8 mouse cellular contexts compared by ENCODE assay signal in genomic region chr9:72532381-72533088, GRCm38 (mm10). TPM values are rescaled to one million over a fixed set of nuclear protein-coding genes. Genes with fewer than 3 reads are reported as not detected.
DNase-seq lines count a peak whose midpoint lies in the region; ATAC-seq and TF ChIP-seq lines count a peak whose summit lies in the region.

No protein-coding gene starts in this region.

- peaks cover 30% of the 10 kb centered on the region for H3K79me2 ChIP-seq in CH12.LX (replicated peaks; ENCODE audit: control insufficient read depth, extremely low read depth, insufficient read depth, poor library complexity, severe bottlenecking)

- H3K4me2 ChIP-seq in CH12.LX (ENCODE audit: insufficient read depth, low read depth, poor library complexity, severe bottlenecking): peak overlapping the region; percentile 25; the same call in 1 of the 2 replicates
- H3K4me2 ChIP-seq in forebrain, embryonic 12.5 days: peak overlapping the region; percentile 64
- peak overlapping the region; percentile 77 for H3K4me2 ChIP-seq in heart, embryonic 16.5 days (ENCODE audit: low read depth, low read length)
- peak overlapping the region; percentile 91 for H3K4me2 ChIP-seq in liver, postnatal 0 days (ENCODE audit: low read depth, low read length)
- H3K4me2 ChIP-seq in neural tube, embryonic 13.5 days: peak overlapping the region; percentile 67

- dilution Hi-C loops in CH12.LX (cut with MboI; ENCODE audit: extremely low pct_ligation_motif_present, extremely low pct_unique_long_range_greater_than_20kb, low sequenced_read_pairs): no loop called here

- no peak for TF ChIP-seq CTCF in CH12.LX (conservative IDR thresholded peaks at IDR 0.05 in 1 of 2, IDR thresholded peaks at IDR 0.05 in 1 of 2; ENCODE audit: low read depth in 2 of 2, low read length in 2 of 2)
- no peak for TF ChIP-seq CTCF in liver, postnatal 0 days (IDR thresholded peaks at IDR 0.05; ENCODE audit: low read depth)
- TF ChIP-seq CTCF in testis, adult 2 months (IDR thresholded peaks at IDR 0.05; ENCODE audit: control insufficient read depth, insufficient read depth, insufficient replicate concordance, low read depth, low read length): no peak

- 1% methylated on average over 47 of the region's 55 CpGs for WGBS in forebrain, embryonic 12.5 days
- under 1% methylated on average over 47 of the region's 55 CpGs for WGBS in heart, embryonic 16.5 days
- WGBS in liver, postnatal 0 days (ENCODE audit: insufficient replicate concordance): 2% methylated on average over 49 of the region's 55 CpGs
- WGBS in neural tube, embryonic 13.5 days: under 1% methylated on average over 40 of the region's 55 CpGs

- H3K27ac ChIP-seq in CH12.LX (ENCODE audit: insufficient read depth, low read depth): peak overlapping the region; percentile 99
- peak overlapping the region; percentile 99 for H3K27ac ChIP-seq in forebrain, embryonic 12.5 days
- peak overlapping the region; percentile 97 for H3K27ac ChIP-seq in heart, embryonic 16.5 days (ENCODE audit: low read length)
- H3K27ac ChIP-seq in liver, postnatal 0 days (ENCODE audit: low read depth): peak overlapping the region; percentile 99
- peak overlapping the region; percentile 100 for H3K27ac ChIP-seq in neural tube, embryonic 13.5 days (replicated peaks)
- H3K27ac ChIP-seq in testis, adult 2 months (ENCODE audit: control insufficient read depth, insufficient read depth, low read depth, low read length): peak overlapping the region; percentile 93

- peaks cover 0 to 25% of the 10 kb centered on the region in 2 experiments; a peak in 3 of 4 replicates for H3K4me1 ChIP-seq in CH12.LX (ENCODE audit: control insufficient read depth in 1 of 2, insufficient read depth in 2 of 2)
- peaks cover 17% of the 10 kb centered on the region for H3K4me1 ChIP-seq in forebrain, embryonic 12.5 days
- H3K4me1 ChIP-seq in heart, embryonic 16.5 days (ENCODE audit: control insufficient read depth, insufficient read depth, low read length): peaks cover 13% of the 10 kb centered on the region
- peaks cover 12% of the 10 kb centered on the region for H3K4me1 ChIP-seq in liver, postnatal 0 days (ENCODE audit: insufficient read depth)
- H3K4me1 ChIP-seq in neural tube, embryonic 13.5 days (replicated peaks): peaks cover 25% of the 10 kb centered on the region
- peaks cover 12% of the 10 kb centered on the region for H3K4me1 ChIP-seq in testis, adult 2 months (ENCODE audit: control insufficient read depth, insufficient read depth, low read length)

- peaks cover 0 to 3% of the 10 kb centered on the region in 2 experiments for H3K36me3 ChIP-seq in CH12.LX (replicated peaks in 1 of 2; ENCODE audit: control insufficient read depth in 1 of 2, insufficient read depth in 1 of 2, low read length in 1 of 2)
- H3K36me3 ChIP-seq in forebrain, embryonic 12.5 days (replicated peaks): no peaks in the 10 kb centered on the region
- no peaks in the 10 kb centered on the region for H3K36me3 ChIP-seq in heart, embryonic 16.5 days (ENCODE audit: control insufficient read depth, insufficient read depth)
- H3K36me3 ChIP-seq in liver, postnatal 0 days (replicated peaks; ENCODE audit: insufficient read depth, low read length): no peaks in the 10 kb centered on the region
- no peaks in the 10 kb centered on the region for H3K36me3 ChIP-seq in neural tube, embryonic 13.5 days
- H3K36me3 ChIP-seq in testis, adult 2 months (ENCODE audit: control insufficient read depth, insufficient read depth, low read length): no peaks in the 10 kb centered on the region

- ATAC-seq in forebrain, embryonic 12.5 days (ENCODE audit: low FRiP score): peak; percentile 52
- peak; percentile 29 for ATAC-seq in heart, embryonic 16.5 days (replicated peaks; ENCODE audit: extremely low read depth, insufficient read depth, low FRiP score)
- ATAC-seq in liver, postnatal 0 days: peak; percentile 47
- peak; percentile 62 for ATAC-seq in neural tube, embryonic 13.5 days (ENCODE audit: low read depth)

- no peak for TF ChIP-seq EP300 in CH12.LX (IDR thresholded peaks at IDR 0.05; ENCODE audit: low read length)
- TF ChIP-seq EP300 in liver, postnatal 0 days (IDR thresholded peaks at IDR 0.05; ENCODE audit: low read depth): no peak

- in situ Hi-C loops in CH12.LX (cut with MboI; ENCODE audit: low pct_ligation_motif_present, low pct_unique_long_range_greater_than_20kb, low sequenced_read_pairs): no loop called here

- H3K9me3 ChIP-seq in CH12.LX (replicated peaks; ENCODE audit: low read length): no peaks in the 10 kb centered on the region
- no peaks in the 10 kb centered on the region for H3K9me3 ChIP-seq in forebrain, embryonic 12.5 days
- no peaks in the 10 kb centered on the region for H3K9me3 ChIP-seq in heart, embryonic 16.5 days (replicated peaks; ENCODE audit: control insufficient read depth, low read length)
- H3K9me3 ChIP-seq in liver, postnatal 0 days (ENCODE audit: low read length): no peaks in the 10 kb centered on the region
- no peaks in the 10 kb centered on the region for H3K9me3 ChIP-seq in neural tube, embryonic 13.5 days

- peak; percentile 16; the same call in 1 of the 2 replicates for TF ChIP-seq POLR2A in CH12.LX (IDR thresholded peaks at IDR 0.05; ENCODE audit: low read depth, low read length)
- no peak for TF ChIP-seq POLR2A in testis, adult 2 months (IDR thresholded peaks at IDR 0.05; ENCODE audit: control insufficient read depth, low read depth, low read length)

- peak; percentile 61 for DNase-seq in CH12.LX (ENCODE audit: extremely low read depth)
- DNase-seq in c-Kit-positive CD71-positive TER-119-positive erythroid progenitor cells, embryonic 14.5 days (ENCODE audit: low spot score): peak; percentile 33
- DNase-seq in kidney, postnatal 4 days: peak; percentile 61 to 70
- DNase-seq in liver, postnatal 0 days: peak; percentile 64

- peak overlapping the region; percentile 90 to 94 (median 94) for H3K4me3 ChIP-seq in CH12.LX (replicated peaks in 1 of 3; ENCODE audit: low read depth in 2 of 3, low read length in 2 of 3, poor library complexity in 1 of 3)
- peak overlapping the region; percentile 81 for H3K4me3 ChIP-seq in forebrain, embryonic 12.5 days (replicated peaks)
- peak overlapping the region; percentile 71 for H3K4me3 ChIP-seq in heart, embryonic 16.5 days (ENCODE audit: low read length)
- H3K4me3 ChIP-seq in liver, postnatal 0 days (ENCODE audit: low read depth, low read length): peak overlapping the region; percentile 98
- H3K4me3 ChIP-seq in neural tube, embryonic 13.5 days: peak overlapping the region; percentile 92
- peak overlapping the region; percentile 97 for H3K4me3 ChIP-seq in testis, adult 2 months (ENCODE audit: control insufficient read depth, low read depth, low read length)

- H3K27me3 ChIP-seq in CH12.LX (replicated peaks): no peaks in the 10 kb centered on the region
- no peaks in the 10 kb centered on the region for H3K27me3 ChIP-seq in forebrain, embryonic 12.5 days
- no peaks in the 10 kb centered on the region for H3K27me3 ChIP-seq in heart, embryonic 16.5 days (ENCODE audit: control insufficient read depth, insufficient read depth, low read length)
- no peaks in the 10 kb centered on the region for H3K27me3 ChIP-seq in liver, postnatal 0 days (ENCODE audit: insufficient read depth, low read length)
- no peaks in the 10 kb centered on the region for H3K27me3 ChIP-seq in neural tube, embryonic 13.5 days
- H3K27me3 ChIP-seq in testis, adult 2 months (ENCODE audit: control insufficient read depth, insufficient read depth, low read length): no peaks in the 10 kb centered on the region

- TF ChIP-seq RAD21 in CH12.LX (IDR thresholded peaks at IDR 0.05; ENCODE audit: low read depth, low read length): no peak

- H3K9ac ChIP-seq in CH12.LX (ENCODE audit: insufficient read depth, low read depth): peak overlapping the region; percentile 94
- peak overlapping the region; percentile 94 for H3K9ac ChIP-seq in forebrain, embryonic 12.5 days
- peak overlapping the region; percentile 93 for H3K9ac ChIP-seq in heart, embryonic 16.5 days (ENCODE audit: low read length)
- peak overlapping the region; percentile 99 for H3K9ac ChIP-seq in liver, postnatal 0 days (replicated peaks)
- peak overlapping the region; percentile 96 for H3K9ac ChIP-seq in neural tube, embryonic 13.5 days

TF ChIP-seq in CH12.LX, 34 proteins besides CTCF, POLR2A, EP300 and RAD21 (continues in another document):
- TF ChIP-seq RCOR1 (conservative IDR thresholded peaks at IDR 0.05; ENCODE audit: low read depth, low read length): no peak
- TF ChIP-seq ZKSCAN1 (IDR thresholded peaks at IDR 0.05; ENCODE audit: borderline replicate concordance, low read depth, low read length): no peak
- peak; percentile 50; the same call in 1 of the 2 replicates for TF ChIP-seq HCFC1 (IDR thresholded peaks at IDR 0.05; ENCODE audit: low read depth, low read length)
- peak; percentile 55 for TF ChIP-seq IRF4 (IDR thresholded peaks at IDR 0.05; ENCODE audit: low read depth, low read length)
- TF ChIP-seq SIN3A (IDR thresholded peaks at IDR 0.05; ENCODE audit: low read length): peak; percentile 54; the same call in 1 of the 2 replicates
- TF ChIP-seq ZC3H11A (IDR thresholded peaks at IDR 0.05; ENCODE audit: low read depth, low read length): no peak
- TF ChIP-seq USF1 (IDR thresholded peaks at IDR 0.05; ENCODE audit: low read depth, low read length): no peak
- TF ChIP-seq NRF1 (IDR thresholded peaks at IDR 0.05; ENCODE audit: low read depth, low read length): no peak
- TF ChIP-seq CHD2 (IDR thresholded peaks at IDR 0.05; ENCODE audit: low read length): no peak
- no peak for TF ChIP-seq PAX5 (IDR thresholded peaks at IDR 0.05; ENCODE audit: low read length)

RNA-seq across cellular contexts. Expression of gene Rfx7, which starts 0.5 kb away (rescaled TPM):
- total RNA-seq in CH12.LX (2012; rRNA removed) (18.4 and 21.0 TPM in 2 replicates), CH12.LX (2014; rRNA removed) (27.3 and 30.0 TPM in 2 replicates)
- 42.2 and 49.9 TPM in 2 replicates for polyA plus RNA-seq in CH12.LX (2012; ENCODE audit: insufficient read length, low read depth)
- 24.4 and 24.5 TPM in 2 replicates for polyA plus RNA-seq in forebrain, embryonic 12.5 days (2016; fragmentation: Nextera tagmentation; extraction: Ambion mirVana)
- 6.8 and 7.0 TPM in 2 replicates for polyA plus RNA-seq in heart, embryonic 16.5 days (2015; fragmentation: Nextera tagmentation; extraction: Ambion mirVana)
- polyA plus RNA-seq in liver, postnatal 0 days (2015; fragmentation: Nextera tagmentation; extraction: Ambion mirVana): 2.5 TPM in 2 replicates
- polyA plus RNA-seq in neural tube, embryonic 13.5 days (2015; fragmentation: Nextera tagmentation; extraction: Ambion mirVana): 15.0 and 17.2 TPM in 2 replicates
- 5.6 and 6.4 TPM in 2 replicates for polyA plus RNA-seq in testis, adult 2 months (2012; rRNA removed)

RNA-seq across cellular contexts. Expression of gene Tex9, which starts 40.5 kb away (rescaled TPM):
- 12.7 and 16.7 TPM in 2 replicates for total RNA-seq in CH12.LX (2012; rRNA removed)
- total RNA-seq in CH12.LX (2014; rRNA removed): 12.1 and 17.0 TPM in 2 replicates
- polyA plus RNA-seq in CH12.LX (2012; ENCODE audit: insufficient read length, low read depth): 27.4 and 29.2 TPM in 2 replicates
- polyA plus RNA-seq in forebrain, embryonic 12.5 days (2016; fragmentation: Nextera tagmentation; extraction: Ambion mirVana): 77.6 and 80.9 TPM in 2 replicates
- 14.4 and 15.2 TPM in 2 replicates for polyA plus RNA-seq in heart, embryonic 16.5 days (2015; fragmentation: Nextera tagmentation; extraction: Ambion mirVana)
- 4.1 and 4.9 TPM in 2 replicates for polyA plus RNA-seq in liver, postnatal 0 days (2015; fragmentation: Nextera tagmentation; extraction: Ambion mirVana)
- 36.4 and 38.6 TPM in 2 replicates for polyA plus RNA-seq in neural tube, embryonic 13.5 days (2015; fragmentation: Nextera tagmentation; extraction: Ambion mirVana)
- polyA plus RNA-seq in testis, adult 2 months (2012; rRNA removed): 29.3 and 38.0 TPM in 2 replicates

Comparison
In these comparisons a context has a peak if more than half of its experiments do, and no peak if none do; other contexts are left out.
1. Peak in every context shown above with its lines: DNase-seq, ATAC-seq, H3K4me3 ChIP-seq and H3K27ac ChIP-seq.
2. H3K4me2 ChIP-seq: peak in every context shown above with its lines; median percentile 91 in liver, postnatal 0 days; 77 in heart, embryonic 16.5 days; 67 in neural tube, embryonic 13.5 days; 64 in forebrain, embryonic 12.5 days; 25 in CH12.LX.